Mouse (Mus musculus) brain, adult 2 months (tissue): ENCODE measurements at regions not wholly inside any gene's neighbourhood (a gene's known extent, or its start where the extent isn't known, plus 50 kb on each side); places are given as distances from the start of the nearest gene placed in this dataset.
"Not testable (repeated sequence)": the region's sequence is repeated elsewhere in the genome, so short reads cannot be mapped to it uniquely, and the experiment has no call there.

ENCODE experiments used
- DNase-seq: peaks from one replicate; pipeline ENCODE4 v3.0.0; 2011; ENCODE audit warnings: low read depth, low spot score

GRCm38 (mm10) chr16:19203681-19204080 lies 110.2 kb downstream of the Olfr164 start:
- no peak for DNase-seq

GRCm38 (mm10) chr16:19200977-19201376 lies 112.9 kb downstream of the Olfr164 start:
- no peak for DNase-seq

DNA sequence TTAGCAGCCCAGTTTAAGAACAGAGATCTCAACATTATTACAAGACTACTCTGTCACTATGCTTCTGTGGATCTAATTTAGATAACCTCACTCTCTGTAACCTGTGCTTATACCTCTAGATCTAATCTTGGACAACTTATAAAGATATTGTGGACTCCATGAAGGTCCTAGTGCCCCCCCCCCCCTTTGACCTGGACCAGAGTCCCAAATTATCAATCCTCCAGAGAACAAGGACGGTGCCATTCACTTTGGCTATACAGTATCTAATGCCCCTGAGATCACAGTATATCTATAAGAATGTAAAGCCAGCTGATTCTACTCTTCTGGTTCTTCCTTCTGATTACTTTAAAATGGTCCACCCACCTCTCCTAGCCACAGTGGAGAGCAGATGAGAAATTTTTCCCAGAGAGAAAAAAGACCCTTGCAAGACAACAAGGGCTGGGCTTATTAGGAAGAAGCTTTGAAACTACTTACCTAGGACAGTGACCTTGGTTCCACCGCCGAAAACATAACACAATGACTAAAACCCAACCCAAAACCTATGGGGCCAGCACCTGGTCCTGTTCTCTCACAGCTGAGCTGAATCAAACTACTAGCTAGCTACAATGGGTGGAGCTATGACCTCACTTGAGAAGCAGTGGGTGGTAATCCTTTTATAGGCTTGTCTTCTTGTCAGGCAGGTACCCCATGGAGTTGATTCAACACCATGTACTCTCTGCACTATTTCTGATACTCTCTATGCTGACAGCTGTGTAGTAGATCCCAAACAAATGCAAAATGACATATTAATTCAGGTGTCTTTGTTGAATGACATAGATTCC lies 113.9 kb downstream of the Olfr164 start:
- DNase-seq, result no peak

DNA sequence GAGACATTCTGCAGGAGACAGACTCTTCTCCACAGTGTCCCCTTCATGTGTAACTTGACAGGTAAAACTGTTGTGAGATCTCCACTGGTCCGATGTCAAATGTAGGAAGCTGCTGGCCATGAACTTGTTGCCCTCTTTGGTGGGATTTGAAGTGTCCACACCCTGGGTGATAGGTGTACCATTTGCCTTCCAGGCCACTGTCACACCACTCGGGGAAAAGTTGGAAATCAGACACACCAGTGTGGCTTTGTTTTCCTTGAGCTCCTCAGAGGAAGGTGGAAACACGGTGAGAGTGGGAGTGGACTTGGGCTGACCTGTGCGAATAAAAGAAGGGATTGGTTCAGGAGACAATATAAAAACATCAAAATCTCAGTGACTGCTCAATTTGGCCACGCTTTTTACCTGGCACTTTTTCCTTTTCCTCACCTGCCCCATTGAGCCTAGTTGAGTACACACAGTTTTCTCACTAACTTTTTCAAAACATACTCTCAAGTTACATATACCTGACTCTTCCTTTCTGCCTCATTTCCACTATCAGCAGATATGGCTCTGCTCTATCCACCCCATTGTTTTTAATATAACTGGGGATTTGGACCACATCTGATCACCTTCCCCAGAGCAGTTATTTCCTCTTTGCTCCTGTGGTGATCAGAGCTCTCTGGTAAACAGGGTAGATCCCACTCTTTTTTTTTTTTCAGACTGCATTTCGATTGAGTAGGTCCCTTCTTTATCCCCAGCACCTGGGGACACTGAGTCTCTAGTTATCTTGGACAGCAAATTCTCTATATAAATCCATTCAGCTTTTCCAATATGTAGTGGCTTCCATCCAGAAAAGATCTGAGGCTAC lies 115.1 kb downstream of the Olfr164 start:
- DNase-seq, result no peak

DNA sequence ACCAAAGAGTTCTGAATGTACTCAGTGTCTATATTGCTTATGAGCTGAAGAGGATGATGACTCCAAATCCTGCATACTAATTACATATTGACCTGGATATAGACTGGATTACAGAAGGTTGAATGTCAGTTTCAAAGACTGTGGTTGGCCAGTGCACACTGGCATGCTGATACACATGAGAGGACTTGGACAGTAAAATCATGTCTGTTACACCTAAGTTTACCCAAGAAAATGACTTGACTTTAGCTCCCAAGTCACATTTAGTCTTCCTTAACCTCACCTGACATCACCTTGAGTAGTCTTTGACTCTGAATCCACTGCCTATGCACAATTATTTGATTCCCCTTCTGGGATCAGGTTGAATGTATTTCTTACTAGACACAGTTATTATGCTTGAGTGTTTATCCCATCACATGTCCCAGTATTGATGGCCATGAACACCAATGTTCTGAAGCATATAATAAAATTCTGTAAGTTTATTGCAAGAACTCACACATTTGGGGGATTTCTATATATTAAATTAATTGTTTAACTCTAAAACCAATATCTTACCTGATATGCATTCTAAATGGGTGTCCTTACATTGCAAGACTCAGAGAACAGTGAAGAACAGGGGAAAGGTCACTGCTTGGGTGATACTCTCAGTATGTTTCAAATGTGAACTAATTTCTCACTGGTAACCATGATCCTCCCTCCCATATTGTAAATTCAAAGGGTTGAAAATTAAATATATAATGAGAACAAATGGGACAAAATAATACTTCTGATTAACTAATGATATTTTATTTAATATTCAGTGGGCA lies 116.0 kb downstream of the Olfr164 start:
- no peak for DNase-seq

- no peak for DNase-seq
Measured at GRCm38 (mm10) chr16:19185434-19186256, 128.2 kb downstream of the Olfr164 start.

- no peak for DNase-seq
Measured at GRCm38 (mm10) chr16:19179214-19180010, 134.5 kb downstream of the Olfr164 start.

DNA sequence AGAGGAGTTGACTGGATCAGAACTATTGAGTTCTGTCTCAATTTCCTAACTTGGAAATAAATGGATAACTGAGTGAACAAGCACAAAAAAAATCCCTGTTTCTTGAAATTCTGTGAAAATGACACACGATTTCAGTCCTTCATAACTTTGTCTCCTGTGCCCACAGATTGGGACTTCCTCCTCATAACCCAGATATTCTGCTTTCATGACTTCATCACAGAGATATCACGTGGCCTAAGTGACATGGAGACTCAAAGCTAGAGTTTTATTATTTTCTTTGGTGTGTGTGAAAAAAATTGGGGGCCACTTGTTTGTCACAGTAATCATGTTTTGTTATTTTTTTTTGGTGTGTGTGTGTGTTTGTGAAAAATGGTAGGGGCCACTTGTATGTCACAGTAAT lies 160.8 kb downstream of the Olfr164 start:
- DNase-seq, result no peak

DNA sequence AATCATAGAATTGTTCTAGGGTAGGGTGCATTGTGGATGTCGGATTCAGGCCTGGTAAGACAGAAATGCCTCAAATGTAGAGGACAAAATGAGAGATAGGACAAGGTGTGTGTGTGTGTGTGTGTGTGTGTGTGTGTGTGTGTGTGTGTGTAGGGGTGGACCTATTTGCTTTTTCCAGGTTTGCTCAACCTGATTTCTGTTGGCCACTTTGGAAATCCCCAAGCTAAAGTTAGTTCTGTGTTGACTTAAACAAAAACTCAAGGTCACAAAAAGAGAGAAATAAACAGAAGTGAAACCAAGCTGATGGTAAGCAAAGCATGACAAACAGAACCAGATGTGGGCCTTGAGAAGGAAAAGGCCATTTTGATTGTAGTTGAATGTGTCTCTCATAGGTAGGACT lies 161.4 kb downstream of the Olfr164 start:
- not testable (repeated sequence) for DNase-seq

- no peak for DNase-seq
Measured at GRCm38 (mm10) chr16:19151110-19151509, 162.8 kb downstream of the Olfr164 start.

- no peak for DNase-seq
Measured at GRCm38 (mm10) chr16:19150582-19150981, 163.3 kb downstream of the Olfr164 start.

- DNase-seq, result peak; percentile 1
Measured at GRCm38 (mm10) chr16:19146290-19146983, 167.4 kb downstream of the Olfr164 start.
